Mouse (Mus musculus) inflammation-experienced regulatory T-cells, adult 6 months (primary cell): ENCODE data around the gene Castor1. TPM values are rescaled to one million over a fixed set of nuclear protein-coding genes. Genes with fewer than 3 reads are reported as not detected.

Experiments used
- ATAC-seq: one replicate; pipeline ENCODE4 v1.8.0; 2017
- polyA plus RNA-seq, 3 experiments: library from polyadenylated mRNA; unstranded; fragments of 100-300 nt; shearing (Covaris generic); gene quantifications; one replicate each; pipeline ENCODE4 v1.2.1; 2017

Castor1 gene
- polyA plus RNA-seq, 3 experiments from 2014 or later: 25.7 to 42.0 (median 37.8) TPM

- ATAC-seq: peak; percentile 66
Observed at GRCm38 (mm10) chr11:4206563-4206962, 11.5 kb upstream of the Castor1 start.

GRCm38 (mm10) chr11:4207655-4208054 lies 10.4 kb upstream of the Castor1 start:
- no peak for ATAC-seq

GRCm38 (mm10) chr11:4209556-4209955 lies 8.5 kb upstream of the Castor1 start:
- no peak for ATAC-seq

GRCm38 (mm10) chr11:4210786-4211185 lies 7.2 kb upstream of the Castor1 start:
- ATAC-seq: no peak

GRCm38 (mm10) chr11:4213107-4213506 lies 4.9 kb upstream of the Castor1 start:
- no peak for ATAC-seq

- ATAC-seq: no peak
Observed at GRCm38 (mm10) chr11:4214572-4214971, 3.5 kb upstream of the Castor1 start.

GRCm38 (mm10) chr11:4215061-4215460 lies 3.0 kb upstream of the Castor1 start:
- no peak for ATAC-seq

GRCm38 (mm10) chr11:4216248-4217000 lies 1.6 kb upstream of the Castor1 start:
- no peak for ATAC-seq

- ATAC-seq: peak; percentile 6
Observed at GRCm38 (mm10) chr11:4218637-4219036, 612 bp downstream of the Castor1 start.

- ATAC-seq: no peak
Observed at GRCm38 (mm10) chr11:4219317-4219751, 1.3 kb downstream of the Castor1 start.

- ATAC-seq: no peak
Observed at GRCm38 (mm10) chr11:4219908-4220307, 1.9 kb downstream of the Castor1 start.

- peak; percentile 51 for ATAC-seq
Observed at GRCm38 (mm10) chr11:4220443-4221400, 2.7 kb downstream of the Castor1 start.

GRCm38 (mm10) chr11:4222046-4222950 lies 4.3 kb downstream of the Castor1 start:
- no peak for ATAC-seq

GRCm38 (mm10) chr11:4223393-4224188 lies 5.6 kb downstream of the Castor1 start:
- no peak for ATAC-seq

GRCm38 (mm10) chr11:4224223-4224622 lies 6.2 kb downstream of the Castor1 start:
- ATAC-seq: no peak

- ATAC-seq: no peak
Observed at GRCm38 (mm10) chr11:4226569-4227325, 8.7 kb downstream of the Castor1 start.

- ATAC-seq: no peak
Observed at GRCm38 (mm10) chr11:4228463-4228862, 10.4 kb downstream of the Castor1 start.

- ATAC-seq: no peak
Observed at GRCm38 (mm10) chr11:4229841-4230240, 11.8 kb downstream of the Castor1 start.

- ATAC-seq: no peak
Observed at GRCm38 (mm10) chr11:4231435-4231834, 13.4 kb downstream of the Castor1 start.

- ATAC-seq: no peak
Observed at GRCm38 (mm10) chr11:4232644-4233043, 14.6 kb downstream of the Castor1 start.
